Comparison of ENCODE assay signal across 8 mouse cellular contexts in the genomic region with DNA sequence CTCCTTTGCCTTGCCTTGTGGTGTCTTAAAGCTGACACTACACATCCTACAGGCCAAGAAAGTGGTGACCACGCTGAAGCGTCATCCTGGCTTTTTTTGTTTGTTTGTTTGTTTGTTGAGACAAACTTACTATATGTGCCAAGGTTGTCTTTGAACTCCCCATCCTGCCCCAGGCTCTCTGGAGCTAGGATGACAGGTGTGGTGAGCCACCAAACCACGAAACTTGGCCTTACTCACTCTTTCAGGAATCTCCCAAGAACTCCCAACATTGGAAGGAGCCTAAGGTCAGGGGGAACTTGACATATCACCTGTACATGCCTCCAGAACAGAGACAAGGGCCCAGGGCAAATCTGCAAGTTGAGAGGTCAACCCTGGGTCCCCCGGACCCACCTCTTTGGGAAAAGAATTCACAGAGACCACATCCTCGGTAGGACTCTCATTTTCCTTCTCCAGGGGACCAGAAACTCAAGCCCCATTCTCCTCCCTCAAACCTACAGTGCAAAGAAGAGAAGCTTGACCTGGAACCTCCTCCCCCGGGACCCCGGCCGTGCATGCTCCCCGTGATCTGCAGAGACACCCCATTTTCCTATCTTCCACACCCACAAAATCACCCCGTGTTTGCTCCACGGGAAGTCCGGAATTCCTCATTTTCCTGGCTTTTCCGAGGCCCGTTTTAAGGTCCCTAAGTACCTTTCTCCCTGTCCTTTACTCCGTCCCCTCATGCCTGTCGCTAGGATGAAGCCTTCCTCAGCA. TPM values are rescaled to one million over a fixed set of nuclear protein-coding genes. Genes with fewer than 3 reads are reported as not detected.
DNase-seq lines count a peak whose midpoint lies in the region; ATAC-seq lines count a peak whose summit lies in the region.

No protein-coding gene starts in this region.

- H3K27me3 ChIP-seq in heart, embryonic 16.5 days (ENCODE audit: control insufficient read depth, insufficient read depth, low read length): no peaks in the 10 kb centered on the region
- H3K27me3 ChIP-seq in hindbrain, embryonic 13.5 days: no peaks in the 10 kb centered on the region
- H3K27me3 ChIP-seq in midbrain, embryonic 12.5 days: peaks cover 26% of the 10 kb centered on the region

- H3K4me2 ChIP-seq in heart, embryonic 16.5 days (ENCODE audit: low read depth, low read length): peak overlapping the region; percentile 67
- H3K4me2 ChIP-seq in hindbrain, embryonic 13.5 days: peak overlapping the region; percentile 71
- H3K4me2 ChIP-seq in midbrain, embryonic 12.5 days (replicated peaks): peak overlapping the region; percentile 77

- H3K4me1 ChIP-seq in heart, embryonic 16.5 days (ENCODE audit: control insufficient read depth, insufficient read depth, low read length): peaks cover 42% of the 10 kb centered on the region
- H3K4me1 ChIP-seq in brown adipose tissue, adult 24 weeks (ENCODE audit: control insufficient read depth, insufficient read depth, insufficient read length, low read length): peaks cover 26% of the 10 kb centered on the region
- peaks cover 47% of the 10 kb centered on the region for H3K4me1 ChIP-seq in hindbrain, embryonic 13.5 days (replicated peaks)
- H3K4me1 ChIP-seq in midbrain, embryonic 12.5 days: peaks cover 30% of the 10 kb centered on the region

- 43% methylated on average over 16 of the region's 16 CpGs for WGBS in heart, embryonic 16.5 days
- 37% methylated on average over 16 of the region's 16 CpGs for WGBS in hindbrain, embryonic 13.5 days
- WGBS in midbrain, embryonic 12.5 days: 38% methylated on average over 16 of the region's 16 CpGs

- ATAC-seq in heart, embryonic 16.5 days (replicated peaks; ENCODE audit: extremely low read depth, insufficient read depth, low FRiP score): no peak
- no peak for ATAC-seq in hindbrain, embryonic 13.5 days (ENCODE audit: low FRiP score)
- ATAC-seq in midbrain, embryonic 12.5 days (ENCODE audit: low FRiP score, low read depth): no peak

- intact Hi-C loops in heart, postnatal 14 days (cut with DNase I): no loop called here

- no peak for DNase-seq in heart, postnatal 14 days
- DNase-seq in c-Kit-positive CD71-positive TER-119-positive erythroid progenitor cells, embryonic 14.5 days (ENCODE audit: low spot score): no peak
- no peak for DNase-seq in adipocyte (ENCODE audit: low spot score)
- DNase-seq in layer of hippocampus, postnatal 14 days (ENCODE audit: low spot score in 2 of 2): no peak

- no peaks in the 10 kb centered on the region for H3K36me3 ChIP-seq in heart, embryonic 16.5 days (ENCODE audit: control insufficient read depth, insufficient read depth)
- H3K36me3 ChIP-seq in hindbrain, embryonic 13.5 days: no peaks in the 10 kb centered on the region
- H3K36me3 ChIP-seq in midbrain, embryonic 12.5 days: no peaks in the 10 kb centered on the region

- H3K27ac ChIP-seq in heart, embryonic 16.5 days (ENCODE audit: low read length): peak overlapping the region; percentile 75
- peak overlapping the region; percentile 73 for H3K27ac ChIP-seq in brown adipose tissue, adult 24 weeks (replicated peaks; ENCODE audit: low read depth, low read length)
- peak overlapping the region; percentile 94 for H3K27ac ChIP-seq in hindbrain, embryonic 13.5 days
- H3K27ac ChIP-seq in midbrain, embryonic 12.5 days (replicated peaks): peak overlapping the region; percentile 94

- peak overlapping the region; percentile 76 for H3K9ac ChIP-seq in heart, embryonic 16.5 days (ENCODE audit: low read length)
- peak overlapping the region; percentile 84 for H3K9ac ChIP-seq in hindbrain, embryonic 13.5 days
- H3K9ac ChIP-seq in midbrain, embryonic 12.5 days (replicated peaks): peak overlapping the region; percentile 77

- no peaks in the 10 kb centered on the region for H3K9me3 ChIP-seq in heart, embryonic 16.5 days (replicated peaks; ENCODE audit: control insufficient read depth, low read length)
- H3K9me3 ChIP-seq in hindbrain, embryonic 13.5 days: no peaks in the 10 kb centered on the region
- no peaks in the 10 kb centered on the region for H3K9me3 ChIP-seq in midbrain, embryonic 12.5 days

- H3K4me3 ChIP-seq in heart, embryonic 16.5 days (ENCODE audit: low read length): peak overlapping the region; percentile 48
- H3K4me3 ChIP-seq in brown adipose tissue, adult 24 weeks (ENCODE audit: insufficient read depth, low read depth, low read length): peak overlapping the region; percentile 56
- H3K4me3 ChIP-seq in hindbrain, embryonic 13.5 days: peak overlapping the region; percentile 49
- peak overlapping the region; percentile 47 for H3K4me3 ChIP-seq in midbrain, embryonic 12.5 days

RNA-seq across cellular contexts. Expression of gene Mamstr, which starts 2.9 kb away (rescaled TPM):
- polyA plus RNA-seq in heart, embryonic 16.5 days (2015; fragmentation: Nextera tagmentation; extraction: Ambion mirVana): 7.6 and 9.0 TPM in 2 replicates
- total RNA-seq in heart, postnatal 14 days (2021): 1 to 10 TPM; 6.4 to 6.9 TPM
- 1.5 TPM in 1 of 2 replicates, not detected in the other for polyA plus RNA-seq in brown adipose tissue, adult 24 weeks (2012; ENCODE audit: insufficient read depth, insufficient read length, missing spikeins)
- polyA plus RNA-seq in hindbrain, embryonic 13.5 days (2015; fragmentation: Nextera tagmentation; extraction: Ambion mirVana): 3.4 and 4.0 TPM in 2 replicates
- polyA plus RNA-seq in midbrain, embryonic 12.5 days (2016; fragmentation: Nextera tagmentation; extraction: Ambion mirVana): 2.3 and 2.7 TPM in 2 replicates
- 1 to 10 TPM; 1.7 to 1.8 TPM for total RNA-seq in layer of hippocampus, postnatal 14 days (2021)

RNA-seq across cellular contexts. Expression of gene Rasip1, which starts 15.4 kb away (rescaled TPM):
- polyA plus RNA-seq in heart, embryonic 16.5 days (2015; fragmentation: Nextera tagmentation; extraction: Ambion mirVana): 15.4 and 16.3 TPM in 2 replicates
- 10 to 100 TPM; 42.6 to 42.8 TPM for total RNA-seq in heart, postnatal 14 days (2021)
- polyA plus RNA-seq in brown adipose tissue, adult 24 weeks (2012; ENCODE audit: insufficient read depth, insufficient read length, missing spikeins): 4.3 and 9.3 TPM in 2 replicates
- 12.0 and 12.7 TPM in 2 replicates for polyA plus RNA-seq in hindbrain, embryonic 13.5 days (2015; fragmentation: Nextera tagmentation; extraction: Ambion mirVana)
- 10.7 and 11.6 TPM in 2 replicates for polyA plus RNA-seq in midbrain, embryonic 12.5 days (2016; fragmentation: Nextera tagmentation; extraction: Ambion mirVana)
- total RNA-seq in layer of hippocampus, postnatal 14 days (2021): 10 to 100 TPM in 1 of 2 experiments, 1 to 10 TPM in 1; 9.3 to 10.3 TPM

RNA-seq across cellular contexts. Expression of gene Izumo1, which starts 21.1 kb away (rescaled TPM):
- 0.21 and 0.26 TPM in 2 replicates for polyA plus RNA-seq in heart, embryonic 16.5 days (2015; fragmentation: Nextera tagmentation; extraction: Ambion mirVana)
- total RNA-seq in heart, postnatal 14 days (2021): under 1 TPM; 0.54 to 0.67 TPM
- polyA plus RNA-seq in brown adipose tissue, adult 24 weeks (2012; ENCODE audit: insufficient read depth, insufficient read length, missing spikeins): 0.63 TPM in 1 of 2 replicates, not detected in the other
- polyA plus RNA-seq in hindbrain, embryonic 13.5 days (2015; fragmentation: Nextera tagmentation; extraction: Ambion mirVana): 0.18 TPM in 1 of 2 replicates, not detected in the other
- 0.18 and 0.31 TPM in 2 replicates for polyA plus RNA-seq in midbrain, embryonic 12.5 days (2016; fragmentation: Nextera tagmentation; extraction: Ambion mirVana)
- under 1 TPM in 1 of 2 experiments, not detected in 1; 0.23 TPM for total RNA-seq in layer of hippocampus, postnatal 14 days (2021)

RNA-seq across cellular contexts. Expression of gene Fut2, which starts 23.5 kb away (rescaled TPM):
- 1.5 and 1.6 TPM in 2 replicates for polyA plus RNA-seq in heart, embryonic 16.5 days (2015; fragmentation: Nextera tagmentation; extraction: Ambion mirVana)
- total RNA-seq in heart, postnatal 14 days (2021): under 1 TPM; 0.37 to 0.69 TPM
- not detected in 2 replicates for polyA plus RNA-seq in brown adipose tissue, adult 24 weeks (2012; ENCODE audit: insufficient read depth, insufficient read length, missing spikeins)
- 0.09 and 0.38 TPM in 2 replicates for polyA plus RNA-seq in hindbrain, embryonic 13.5 days (2015; fragmentation: Nextera tagmentation; extraction: Ambion mirVana)
- polyA plus RNA-seq in midbrain, embryonic 12.5 days (2016; fragmentation: Nextera tagmentation; extraction: Ambion mirVana): 0.10 and 0.33 TPM in 2 replicates
- under 1 TPM; 0.30 to 0.67 TPM for total RNA-seq in layer of hippocampus, postnatal 14 days (2021)

RNA-seq across cellular contexts. Expression of gene Fut1, which starts 25.6 kb away (rescaled TPM):
- 0.15 and 0.83 TPM in 2 replicates for polyA plus RNA-seq in heart, embryonic 16.5 days (2015; fragmentation: Nextera tagmentation; extraction: Ambion mirVana)
- total RNA-seq in heart, postnatal 14 days (2021): under 1 TPM in 1 of 2 experiments, not detected in 1; 0.12 TPM
- not detected in 2 replicates for polyA plus RNA-seq in brown adipose tissue, adult 24 weeks (2012; ENCODE audit: insufficient read depth, insufficient read length, missing spikeins)
- 0.06 TPM in 1 of 2 replicates, not detected in the other for polyA plus RNA-seq in hindbrain, embryonic 13.5 days (2015; fragmentation: Nextera tagmentation; extraction: Ambion mirVana)
- polyA plus RNA-seq in midbrain, embryonic 12.5 days (2016; fragmentation: Nextera tagmentation; extraction: Ambion mirVana): not detected in 2 replicates
- not detected for total RNA-seq in layer of hippocampus, postnatal 14 days (2021)
